ENCODE assay signal across 24 mouse cellular contexts in genomic region chr7:83433959-83434715, GRCm38 (mm10).
DNase-seq lines count a peak whose midpoint lies in the region; ATAC-seq and TF ChIP-seq lines count a peak whose summit lies in the region.
"Had no signal": no experiment of that assay in that cellular context is flagged by ENCODE, and none has a peak within 500 bp of the region (broad histone marks: within the 10 kb centered on the region; RNA-seq: fewer than 3 reads in every experiment).

No protein-coding gene starts in this region.

- DNase-seq in hindbrain, embryonic 10.5 days (ENCODE audit: low spot score): no peak
- no peak for DNase-seq in hindbrain, embryonic 14.5 days (ENCODE audit: low spot score)
- peak; percentile 47 for DNase-seq in embryo, embryonic 10.5 days (ENCODE audit: low spot score)
- DNase-seq in limb, embryonic 14.5 days (ENCODE audit: low spot score): peak; percentile 44
- DNase-seq in cerebellum, adult 18-20 months: no peak
- no peak for DNase-seq in left cerebral cortex, postnatal 10 days (ENCODE audit: extremely low spot score in 1 of 2, low spot score in 2 of 2)
- DNase-seq: adrenal gland, postnatal 14 days; B cell, adult 2 months; cerebellum, adult 9-11 months; gastrocnemius, adult 2 months; heart, postnatal 36 days; layer of hippocampus, adult 9-11 months; liver, postnatal 0 days; thymus, postnatal 14 days had no signal

- intact Hi-C loops in left cerebral cortex, postnatal 10 days (cut with DNase I): no loop called here

- H3K9ac ChIP-seq in hindbrain, embryonic 14.5 days: no peak overlapping the region
- no peak overlapping the region for H3K9ac ChIP-seq in midbrain, embryonic 12.5 days (replicated peaks)
- H3K9ac ChIP-seq in midbrain, embryonic 16.5 days (ENCODE audit: low read depth, low read length): no peak overlapping the region
- no peak overlapping the region for H3K9ac ChIP-seq in limb, embryonic 14.5 days (ENCODE audit: low read depth, low read length, severe bottlenecking)
- H3K9ac ChIP-seq: heart, embryonic 15.5 days; kidney, embryonic 15.5 days; liver, postnatal 0 days had no signal

- H3K4me2 ChIP-seq in hindbrain, embryonic 14.5 days (replicated peaks): no peak overlapping the region
- no peak overlapping the region for H3K4me2 ChIP-seq in midbrain, embryonic 12.5 days (replicated peaks)
- H3K4me2 ChIP-seq in midbrain, embryonic 16.5 days (ENCODE audit: low read length): no peak overlapping the region
- H3K4me2 ChIP-seq in limb, embryonic 14.5 days (replicated peaks; ENCODE audit: low read depth, low read length, severe bottlenecking): no peak overlapping the region
- H3K4me2 ChIP-seq: heart, embryonic 15.5 days; kidney, embryonic 15.5 days; liver, embryonic 11.5 days had no signal

- WGBS in hindbrain, embryonic 10.5 days: 37% methylated on average over 5 of the region's 5 CpGs
- 15% methylated on average over 5 of the region's 5 CpGs for WGBS in hindbrain, embryonic 14.5 days
- WGBS in midbrain, embryonic 12.5 days: 19% methylated on average over 5 of the region's 5 CpGs
- 10% methylated on average over 5 of the region's 5 CpGs for WGBS in midbrain, embryonic 16.5 days
- WGBS in limb, embryonic 14.5 days: 19% methylated on average over 5 of the region's 5 CpGs

- H3K27ac ChIP-seq in hindbrain, embryonic 10.5 days: peak overlapping the region; percentile 59; the same call in 1 of the 2 replicates
- no peak overlapping the region for H3K27ac ChIP-seq in hindbrain, embryonic 14.5 days
- no peak overlapping the region for H3K27ac ChIP-seq in midbrain, embryonic 12.5 days (replicated peaks)
- no peak overlapping the region for H3K27ac ChIP-seq in midbrain, embryonic 16.5 days (ENCODE audit: low read length)
- H3K27ac ChIP-seq in limb, embryonic 14.5 days (replicated peaks; ENCODE audit: low read depth, low read length): peak overlapping the region; percentile 67
- H3K27ac ChIP-seq: gastrocnemius, adult 2 months; heart, embryonic 15.5 days; hindbrain, postnatal 0 days; kidney, embryonic 15.5 days had no signal

- no peak for ATAC-seq in hindbrain, embryonic 14.5 days (ENCODE audit: low FRiP score)
- ATAC-seq in midbrain, embryonic 12.5 days (ENCODE audit: low FRiP score, low read depth): peak; percentile 27; the same call in 1 of the 2 replicates
- no peak for ATAC-seq in midbrain, embryonic 16.5 days
- peak; percentile 54; the same call in 1 of the 2 replicates for ATAC-seq in limb, embryonic 14.5 days (ENCODE audit: low FRiP score, low read depth)
- ATAC-seq: hindbrain, postnatal 0 days; intestine, embryonic 16.5 days; liver, postnatal 0 days; lung, postnatal 0 days had no signal

- no peaks in the 10 kb centered on the region for H3K36me3 ChIP-seq in hindbrain, embryonic 10.5 days
- no peaks in the 10 kb centered on the region for H3K36me3 ChIP-seq in hindbrain, embryonic 14.5 days (replicated peaks; ENCODE audit: control insufficient read depth, insufficient read depth)
- H3K36me3 ChIP-seq in midbrain, embryonic 12.5 days: no peaks in the 10 kb centered on the region
- no peaks in the 10 kb centered on the region for H3K36me3 ChIP-seq in midbrain, embryonic 16.5 days (ENCODE audit: control insufficient read depth, insufficient read depth, low read length)
- H3K36me3 ChIP-seq in limb, embryonic 14.5 days (ENCODE audit: control insufficient read depth, insufficient read depth, low read length): no peaks in the 10 kb centered on the region
- H3K36me3 ChIP-seq: G1E; heart, embryonic 15.5 days; kidney, embryonic 15.5 days had no signal

- H3K27me3 ChIP-seq in hindbrain, embryonic 10.5 days (ENCODE audit: insufficient read depth, poor library complexity, severe bottlenecking): no peaks in the 10 kb centered on the region
- H3K27me3 ChIP-seq in hindbrain, embryonic 14.5 days (ENCODE audit: control insufficient read depth, insufficient read depth, low read length): no peaks in the 10 kb centered on the region
- H3K27me3 ChIP-seq in midbrain, embryonic 12.5 days: no peaks in the 10 kb centered on the region
- no peaks in the 10 kb centered on the region for H3K27me3 ChIP-seq in midbrain, embryonic 16.5 days (ENCODE audit: control insufficient read depth, insufficient read depth, low read depth, low read length)
- no peaks in the 10 kb centered on the region for H3K27me3 ChIP-seq in limb, embryonic 14.5 days (ENCODE audit: control insufficient read depth, insufficient read depth, low read length)
- H3K27me3 ChIP-seq: CH12.LX; heart, embryonic 15.5 days; kidney, embryonic 15.5 days had no signal

- no peak for TF ChIP-seq POLR2A in limb, embryonic 14.5 days (IDR thresholded peaks at IDR 0.05; ENCODE audit: borderline replicate concordance, extremely low read depth, insufficient read depth, insufficient read length)

- no peak overlapping the region for H3K4me3 ChIP-seq in hindbrain, embryonic 10.5 days
- no peak overlapping the region for H3K4me3 ChIP-seq in hindbrain, embryonic 14.5 days (replicated peaks; ENCODE audit: low read length)
- H3K4me3 ChIP-seq in midbrain, embryonic 12.5 days: no peak overlapping the region
- H3K4me3 ChIP-seq in midbrain, embryonic 16.5 days (ENCODE audit: low read depth, low read length): no peak overlapping the region
- H3K4me3 ChIP-seq in limb, embryonic 14.5 days (replicated peaks; ENCODE audit: low read length): no peak overlapping the region
- H3K4me3 ChIP-seq: gastrocnemius, adult 2 months; heart, embryonic 15.5 days; kidney, embryonic 15.5 days had no signal

- H3K9me3 ChIP-seq in hindbrain, embryonic 10.5 days: no peaks in the 10 kb centered on the region
- H3K9me3 ChIP-seq in hindbrain, embryonic 14.5 days (ENCODE audit: control insufficient read depth, low read length): no peaks in the 10 kb centered on the region
- H3K9me3 ChIP-seq in midbrain, embryonic 12.5 days: no peaks in the 10 kb centered on the region
- H3K9me3 ChIP-seq in midbrain, embryonic 16.5 days (replicated peaks; ENCODE audit: control insufficient read depth, low read length, poor library complexity, severe bottlenecking): no peaks in the 10 kb centered on the region
- no peaks in the 10 kb centered on the region for H3K9me3 ChIP-seq in limb, embryonic 14.5 days (ENCODE audit: control insufficient read depth, low read length)
- H3K9me3 ChIP-seq: G1E; heart, embryonic 15.5 days; kidney, embryonic 15.5 days had no signal

- H3K4me1 ChIP-seq in hindbrain, embryonic 10.5 days (replicated peaks): peaks cover 12% of the 10 kb centered on the region
- H3K4me1 ChIP-seq in hindbrain, embryonic 14.5 days (replicated peaks; ENCODE audit: control insufficient read depth, insufficient read depth, low read length): no peaks in the 10 kb centered on the region
- peaks cover 11% of the 10 kb centered on the region for H3K4me1 ChIP-seq in midbrain, embryonic 12.5 days
- H3K4me1 ChIP-seq in midbrain, embryonic 16.5 days (ENCODE audit: control insufficient read depth, insufficient read depth, low read length): no peaks in the 10 kb centered on the region
- peaks cover 33% of the 10 kb centered on the region for H3K4me1 ChIP-seq in limb, embryonic 14.5 days (ENCODE audit: control insufficient read depth, insufficient read depth, low read length)

Comparison
In these comparisons a context has a peak if more than half of its experiments do, and no peak if none do; other contexts are left out.
1. H3K27ac ChIP-seq: peak in hindbrain, embryonic 10.5 days (single experiment) and limb, embryonic 14.5 days (single experiment); none in hindbrain, embryonic 14.5 days (single experiment), midbrain, embryonic 12.5 days (single experiment) and midbrain, embryonic 16.5 days (single experiment).
2. ATAC-seq: peak in midbrain, embryonic 12.5 days (single experiment) and limb, embryonic 14.5 days (single experiment); none in hindbrain, embryonic 14.5 days (single experiment) and midbrain, embryonic 16.5 days (single experiment).
3. DNase-seq: peak in embryo, embryonic 10.5 days (single experiment) and limb, embryonic 14.5 days (single experiment); none in hindbrain, embryonic 10.5 days (single experiment), hindbrain, embryonic 14.5 days (single experiment), cerebellum, adult 18-20 months (0 of 2) and left cerebral cortex, postnatal 10 days (0 of 2).